Mouse (Mus musculus): ENCODE data around the gene Heyl.

DNA sequence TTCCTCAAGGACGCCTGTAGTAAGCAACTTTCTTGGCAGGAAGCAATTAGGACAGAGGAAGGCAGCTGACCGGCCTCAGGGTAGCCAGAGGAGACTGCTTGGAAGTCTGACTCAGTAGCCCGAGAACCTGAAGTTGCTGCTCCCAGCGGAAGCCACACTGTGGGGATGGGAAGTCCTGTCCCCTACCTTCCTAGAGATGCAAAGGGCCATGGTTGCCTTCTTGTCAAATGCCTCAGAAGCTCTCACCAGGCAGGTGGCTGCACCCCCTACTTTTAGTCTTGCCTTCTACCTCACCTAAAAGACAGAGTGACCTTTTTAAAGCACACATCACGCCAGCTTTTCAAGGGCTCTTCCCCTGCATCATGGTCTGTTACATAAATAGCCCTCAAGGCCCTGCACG, 36.7 kb upstream of the Heyl start:
- TF ChIP-seq POLR2AphosphoS2 (IDR thresholded peaks at IDR 0.05; ENCODE audit: insufficient read length, low read depth) (no peak), USF1 (IDR thresholded peaks at IDR 0.05; ENCODE audit: low read depth) (no peak), TCF12 (IDR thresholded peaks at IDR 0.05; ENCODE audit: insufficient read depth, poor library complexity, severe bottlenecking) (no peak), E2F4 (IDR thresholded peaks at IDR 0.05; ENCODE audit: insufficient read depth) (no peak), POLR2A (IDR thresholded peaks at IDR 0.05; ENCODE audit: insufficient read length, low read depth) (no peak), MAX (IDR thresholded peaks at IDR 0.05; ENCODE audit: low read depth) (no peak), MYOG (IDR thresholded peaks at IDR 0.05; ENCODE audit: control insufficient read depth in 1 of 3, insufficient read depth in 1 of 3, insufficient read length in 2 of 3, low read depth in 2 of 3) (no peak)
